Mouse (Mus musculus) lung, adult 2 months (tissue): ENCODE measurements at regions not wholly inside any gene's neighbourhood (a gene's known extent, or its start where the extent isn't known, plus 50 kb on each side); places are given as distances from the start of the nearest gene placed in this dataset.

ENCODE experiments used
- CTCF ChIP-seq: fragments of 200-500 bp; IDR thresholded peaks from 2 replicates; pipeline ENCODE4 v1.5.1; 2011; ENCODE audit warnings: mild to moderate bottlenecking, low read length, control low read depth; ENCODE audit not compliant: insufficient read depth
- POLR2A ChIP-seq: fragments of 200-500 bp; IDR thresholded peaks from 2 replicates; pipeline ENCODE4 v1.6.1; 2011; ENCODE audit warnings: low read depth, mild to moderate bottlenecking, control low read depth, low read length, borderline replicate concordance; ENCODE audit errors: extremely low read depth

- no peak for TF ChIP-seq POLR2A
- TF ChIP-seq CTCF: no peak
These were observed 83.3 kb downstream of the Atp6ap1l start for GRCm38 (mm10) chr13:90821898-90822297.
